Comparison of ENCODE assay signal across 16 mouse cellular contexts in the genomic region with DNA sequence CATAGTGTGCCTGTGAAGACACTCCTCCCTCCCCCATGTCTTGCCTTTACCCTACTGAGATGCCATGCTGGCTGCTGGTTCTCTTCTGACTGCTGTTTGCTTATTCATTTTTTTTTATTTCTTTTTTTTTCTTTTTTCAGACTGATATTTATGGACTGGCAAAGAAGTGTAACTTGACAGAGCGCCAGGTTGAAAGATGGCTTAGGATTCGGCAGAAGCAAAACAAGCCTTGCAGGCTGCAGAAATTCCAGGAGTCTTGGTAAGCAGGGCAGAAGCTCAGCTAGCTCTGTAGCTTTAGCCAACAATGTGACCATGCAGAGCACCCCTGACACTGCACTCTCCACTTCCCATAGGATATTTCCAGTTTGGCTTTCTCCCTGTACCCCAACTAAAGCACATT. TPM values are rescaled to one million over a fixed set of nuclear protein-coding genes. Genes with fewer than 3 reads are reported as not detected.
A peak's percentile ranks its signal among the peaks of the same experiment; 100 is the strongest.
DNase-seq lines count a peak whose midpoint lies in the region; ATAC-seq and TF ChIP-seq lines count a peak whose summit lies in the region.
"Had no signal": no experiment of that assay in that cellular context is flagged by ENCODE, and none has a peak within 500 bp of the region (broad histone marks: within the 10 kb centered on the region; RNA-seq: fewer than 3 reads in every experiment).

No protein-coding gene starts in this region.

- intact Hi-C loops in left cerebral cortex, postnatal 36 days (cut with DNase I): no loop called here

- H3K9ac ChIP-seq in embryonic facial prominence, embryonic 14.5 days (ENCODE audit: low read depth, low read length): no peak overlapping the region
- H3K9ac ChIP-seq in lung, embryonic 14.5 days: no peak overlapping the region
- no peak overlapping the region for H3K9ac ChIP-seq in stomach, embryonic 15.5 days

- H3K27me3 ChIP-seq in embryonic facial prominence, embryonic 14.5 days (replicated peaks; ENCODE audit: control insufficient read depth, insufficient read depth, low read length): no peaks in the 10 kb centered on the region
- no peaks in the 10 kb centered on the region for H3K27me3 ChIP-seq in embryonic facial prominence, embryonic 10.5 days (replicated peaks; ENCODE audit: low read depth, poor library complexity, severe bottlenecking)
- H3K27me3 ChIP-seq in lung, embryonic 14.5 days (ENCODE audit: insufficient read depth, low read length): no peaks in the 10 kb centered on the region
- H3K27me3 ChIP-seq in stomach, embryonic 15.5 days (replicated peaks): no peaks in the 10 kb centered on the region

- TF ChIP-seq CTCF in lung, embryonic 14.5 days (IDR thresholded peaks at IDR 0.05; ENCODE audit: low read depth): no peak

- no peak overlapping the region for H3K4me2 ChIP-seq in embryonic facial prominence, embryonic 14.5 days (ENCODE audit: low read depth, low read length)
- H3K4me2 ChIP-seq in lung, embryonic 14.5 days: no peak overlapping the region
- H3K4me2 ChIP-seq in stomach, embryonic 15.5 days: no peak overlapping the region

- no peak overlapping the region for H3K4me3 ChIP-seq in embryonic facial prominence, embryonic 14.5 days (ENCODE audit: low read depth, low read length)
- no peak overlapping the region for H3K4me3 ChIP-seq in embryonic facial prominence, embryonic 10.5 days
- no peak overlapping the region for H3K4me3 ChIP-seq in lung, embryonic 14.5 days (ENCODE audit: low read depth, low read length)
- no peak overlapping the region for H3K4me3 ChIP-seq in stomach, embryonic 15.5 days (replicated peaks)
- H3K4me3 ChIP-seq: heart, adult 2 months; hindbrain, embryonic 10.5 days had no signal

- H3K27ac ChIP-seq in embryonic facial prominence, embryonic 14.5 days (replicated peaks; ENCODE audit: low read depth, low read length): no peak overlapping the region
- H3K27ac ChIP-seq in embryonic facial prominence, embryonic 10.5 days (replicated peaks): no peak overlapping the region
- H3K27ac ChIP-seq in lung, embryonic 14.5 days (ENCODE audit: low read depth): peak overlapping the region; percentile 71
- H3K27ac ChIP-seq in stomach, embryonic 15.5 days: peak overlapping the region; percentile 41; the same call in 1 of the 2 replicates
- H3K27ac ChIP-seq: heart, adult 2 months; hindbrain, embryonic 10.5 days had no signal

- no peaks in the 10 kb centered on the region for H3K36me3 ChIP-seq in embryonic facial prominence, embryonic 14.5 days (ENCODE audit: control insufficient read depth, insufficient read depth, low read length)
- H3K36me3 ChIP-seq in embryonic facial prominence, embryonic 10.5 days (replicated peaks): no peaks in the 10 kb centered on the region
- no peaks in the 10 kb centered on the region for H3K36me3 ChIP-seq in lung, embryonic 14.5 days (ENCODE audit: insufficient read depth)
- no peaks in the 10 kb centered on the region for H3K36me3 ChIP-seq in stomach, embryonic 15.5 days
- H3K36me3 ChIP-seq: hindbrain, embryonic 10.5 days had no signal

- 44% methylated on average over 2 of the region's 2 CpGs for WGBS in embryonic facial prominence, embryonic 14.5 days
- 77% methylated on average over 2 of the region's 2 CpGs for WGBS in embryonic facial prominence, embryonic 10.5 days
- whole genome bisulfite sequencing in lung, embryonic 14.5 days: 18% methylated on average over 2 of the region's 2 CpGs
- WGBS in stomach, embryonic 15.5 days: 16% methylated on average over 2 of the region's 2 CpGs

- H3K4me1 ChIP-seq in embryonic facial prominence, embryonic 14.5 days (ENCODE audit: control insufficient read depth, insufficient read depth, low read length): peaks cover 8% of the 10 kb centered on the region; the same call in 1 of the 2 replicates
- peaks cover 8% of the 10 kb centered on the region; the same call in 1 of the 2 replicates for H3K4me1 ChIP-seq in embryonic facial prominence, embryonic 10.5 days
- H3K4me1 ChIP-seq in lung, embryonic 14.5 days (ENCODE audit: insufficient read depth): 0 out of 2 replicates have a peak, but pooled peaks cover 7% of the 10 kb centered on the region
- peaks cover 4% of the 10 kb centered on the region for H3K4me1 ChIP-seq in stomach, embryonic 15.5 days
- H3K4me1 ChIP-seq: hindbrain, embryonic 10.5 days had no signal

- no peaks in the 10 kb centered on the region for H3K9me3 ChIP-seq in embryonic facial prominence, embryonic 14.5 days (ENCODE audit: control insufficient read depth, low read length)
- H3K9me3 ChIP-seq in embryonic facial prominence, embryonic 10.5 days: no peaks in the 10 kb centered on the region
- H3K9me3 ChIP-seq in lung, embryonic 14.5 days (ENCODE audit: low read depth, low read length): no peaks in the 10 kb centered on the region
- H3K9me3 ChIP-seq in stomach, embryonic 15.5 days: no peaks in the 10 kb centered on the region
- H3K9me3 ChIP-seq: hindbrain, embryonic 10.5 days had no signal

- DNase-seq in embryonic facial prominence, embryonic 14.5 days (ENCODE audit: low spot score): peak; percentile 30
- no peak for DNase-seq in embryonic facial prominence, embryonic 10.5 days (ENCODE audit: low spot score)
- DNase-seq in lung, embryonic 14.5 days: peak; percentile 63
- DNase-seq in lung, postnatal 25 days (ENCODE audit: low spot score): no peak
- DNase-seq in left cerebral cortex, postnatal 36 days (ENCODE audit: low spot score in 2 of 2): peak; percentile 10 to 17
- DNase-seq in thymus, postnatal 14 days: no peak
- DNase-seq in cerebellum, adult 9-10 months: no peak
- DNase-seq: adrenal gland, adult 8-10 months; cerebellum, adult 18-20 months; heart, adult 2 months; kidney, postnatal 14 days had no signal

- no peak for ATAC-seq in embryonic facial prominence, embryonic 14.5 days (ENCODE audit: low read depth)
- no peak for ATAC-seq in lung, embryonic 14.5 days (ENCODE audit: insufficient read depth)
- no peak for ATAC-seq in stomach, embryonic 15.5 days (ENCODE audit: insufficient read depth, low FRiP score, low read depth)
- ATAC-seq: forebrain, embryonic 16.5 days had no signal

RNA-seq across cellular contexts. Expression of gene Cers3, which starts 36.1 kb away (rescaled TPM):
- polyA plus RNA-seq in embryonic facial prominence, embryonic 14.5 days (2014; fragmentation: Nextera tagmentation; extraction: Ambion mirVana): 5.0 and 6.7 TPM in 2 replicates
- polyA plus RNA-seq in embryonic facial prominence, embryonic 10.5 days (2016; fragmentation: Nextera tagmentation; extraction: Ambion mirVana): 0.88 and 1.3 TPM in 2 replicates
- polyA plus RNA-seq in lung, embryonic 14.5 days (2014; fragmentation: Nextera tagmentation; extraction: Ambion mirVana): 4.0 and 4.6 TPM in 2 replicates
- under 1 TPM; 0.22 to 0.68 TPM for total RNA-seq in left cerebral cortex, postnatal 36 days (2021)
- 6.7 and 11.2 TPM in 2 replicates for polyA plus RNA-seq in stomach, embryonic 15.5 days (2015; fragmentation: Nextera tagmentation; extraction: Ambion mirVana)
- total RNA-seq: megakaryocyte, adult 5-6 weeks; MEL had no signal

Comparison
In these comparisons a context has a peak if more than half of its experiments do, and no peak if none do; other contexts are left out.
1. DNase-seq: peak in embryonic facial prominence, embryonic 14.5 days (single experiment), lung, embryonic 14.5 days (single experiment) and left cerebral cortex, postnatal 36 days (2 of 2); none in embryonic facial prominence, embryonic 10.5 days (single experiment), lung, postnatal 25 days (single experiment), thymus, postnatal 14 days (single experiment) and cerebellum, adult 9-10 months (single experiment).
2. H3K27ac ChIP-seq: peak in lung, embryonic 14.5 days (single experiment) and stomach, embryonic 15.5 days (single experiment); none in embryonic facial prominence, embryonic 14.5 days (single experiment) and embryonic facial prominence, embryonic 10.5 days (single experiment).